Mouse (Mus musculus) ovary, postnatal 14 days (tissue): Measurements from ENCODE around the gene Mob2.

ENCODE experiments used
- DNase-seq: peaks from one replicate; pipeline ENCODE4 v3.0.0; 2022; ENCODE audit warnings: low spot score

The Mob2 gene

DNA sequence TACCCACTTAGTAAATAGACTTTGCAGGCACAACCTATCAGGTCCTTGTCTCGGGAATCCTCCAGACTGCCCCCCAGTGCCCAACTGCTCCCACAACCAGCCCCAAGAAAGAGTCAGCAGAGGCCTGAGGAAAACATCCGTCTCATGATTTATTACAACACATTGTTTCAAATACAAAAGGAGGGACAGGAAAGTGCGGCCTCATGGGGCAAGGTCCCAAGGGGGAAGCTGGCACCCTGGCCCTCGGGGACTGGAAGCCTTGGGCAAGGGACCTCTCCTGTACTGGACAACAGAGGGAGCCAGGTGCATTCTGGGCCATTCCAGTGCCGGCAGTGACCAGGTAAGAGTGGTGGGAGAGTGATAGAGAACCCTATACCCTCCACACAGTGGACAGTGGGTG, 18.5 kb upstream of the Mob2 start:
- DNase-seq: no peak

DNA sequence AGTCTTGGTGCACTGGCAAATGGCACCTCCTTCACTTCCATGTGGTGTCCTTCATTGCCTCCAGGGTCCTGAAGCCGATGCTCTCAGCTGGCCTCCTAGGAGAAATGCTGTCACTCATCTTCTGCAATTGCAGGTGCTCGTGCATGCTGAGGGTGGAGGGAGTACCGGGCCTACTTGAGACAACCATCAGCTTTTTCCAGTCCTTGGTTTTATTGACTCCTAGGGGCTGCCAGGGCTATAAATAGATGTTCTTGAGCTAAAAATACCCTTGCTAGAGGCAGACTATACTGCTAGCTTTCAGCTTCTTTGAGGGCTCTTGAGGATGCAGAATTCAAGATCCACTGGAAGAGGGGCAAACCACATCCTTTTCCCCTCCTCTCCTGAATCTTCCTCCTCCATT, 16.3 kb upstream of the Mob2 start:
- DNase-seq: no peak

DNA sequence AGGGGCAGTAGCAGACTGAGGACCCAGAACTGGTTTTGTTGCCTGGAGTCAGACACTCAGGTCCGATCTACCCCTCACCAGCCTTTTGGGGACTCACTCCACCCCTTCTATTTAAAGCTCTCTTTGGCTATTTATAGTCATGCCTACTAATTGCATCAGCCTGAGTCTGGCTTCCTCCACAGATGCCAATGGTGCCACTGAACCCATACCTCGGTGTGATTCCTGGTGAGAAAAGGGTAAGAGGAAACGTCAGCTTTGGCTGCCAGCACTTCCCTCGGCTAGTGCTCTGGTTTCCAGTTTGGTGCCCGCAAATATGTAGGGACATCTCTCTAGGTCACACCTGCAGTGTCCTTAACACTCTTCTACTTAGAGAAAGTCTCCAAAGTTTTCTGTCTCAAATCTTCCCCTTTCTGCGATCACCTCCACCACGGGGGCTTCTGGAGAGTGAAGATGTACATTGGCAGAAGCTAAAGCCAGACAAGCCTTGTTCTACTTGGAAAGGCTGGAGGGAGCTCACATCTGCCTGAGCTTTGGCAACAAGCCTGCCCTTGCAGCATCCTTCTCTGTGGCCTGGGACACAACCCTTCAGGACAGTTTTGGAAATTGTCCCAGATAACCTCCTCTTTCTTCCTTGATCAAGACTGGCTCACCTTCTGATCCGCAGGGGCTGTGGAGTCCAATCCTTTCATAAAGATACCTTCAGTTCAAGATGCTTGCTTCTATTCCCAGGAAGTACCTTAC, 13.5 kb upstream of the Mob2 start:
- DNase-seq: no peak

DNA sequence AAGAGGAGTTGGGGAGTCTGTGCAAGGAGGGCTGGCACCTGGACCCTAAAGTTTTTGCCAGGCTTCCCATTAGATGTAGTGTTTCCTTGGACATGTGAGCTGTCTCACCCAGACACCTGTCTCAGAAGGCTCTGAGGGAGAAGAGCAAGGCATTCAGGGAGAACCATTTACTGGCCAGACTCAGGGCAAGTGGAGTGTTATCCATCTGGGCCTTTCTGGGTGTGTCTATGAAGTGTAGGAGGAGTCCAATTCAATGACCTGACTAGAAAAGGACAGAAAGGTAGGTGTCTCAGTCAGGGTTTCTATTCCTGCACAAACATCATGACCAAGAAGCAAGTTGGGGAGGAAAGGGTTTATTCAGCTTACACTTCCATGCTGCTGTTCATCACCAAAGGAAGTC, 10.9 kb upstream of the Mob2 start:
- no peak for DNase-seq

DNA sequence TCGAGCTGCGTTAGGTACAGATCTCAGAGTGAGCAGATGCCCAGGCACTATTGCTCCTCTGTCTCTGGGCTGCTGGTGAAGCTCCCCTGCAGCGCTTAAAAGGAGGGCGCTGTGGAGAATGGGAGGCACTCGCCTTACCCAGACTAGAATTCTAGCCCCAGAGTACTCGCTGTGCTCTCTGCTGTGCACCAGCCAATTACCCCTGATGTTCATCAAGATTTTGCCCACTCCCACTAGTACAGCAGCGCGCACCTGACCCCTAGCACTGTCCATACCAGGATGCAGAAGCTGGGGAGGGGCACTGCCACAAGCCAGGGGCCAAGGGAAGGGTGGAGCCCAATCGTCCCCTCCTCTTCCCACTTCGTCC, 10.3 kb upstream of the Mob2 start:
- DNase-seq: no peak

DNA sequence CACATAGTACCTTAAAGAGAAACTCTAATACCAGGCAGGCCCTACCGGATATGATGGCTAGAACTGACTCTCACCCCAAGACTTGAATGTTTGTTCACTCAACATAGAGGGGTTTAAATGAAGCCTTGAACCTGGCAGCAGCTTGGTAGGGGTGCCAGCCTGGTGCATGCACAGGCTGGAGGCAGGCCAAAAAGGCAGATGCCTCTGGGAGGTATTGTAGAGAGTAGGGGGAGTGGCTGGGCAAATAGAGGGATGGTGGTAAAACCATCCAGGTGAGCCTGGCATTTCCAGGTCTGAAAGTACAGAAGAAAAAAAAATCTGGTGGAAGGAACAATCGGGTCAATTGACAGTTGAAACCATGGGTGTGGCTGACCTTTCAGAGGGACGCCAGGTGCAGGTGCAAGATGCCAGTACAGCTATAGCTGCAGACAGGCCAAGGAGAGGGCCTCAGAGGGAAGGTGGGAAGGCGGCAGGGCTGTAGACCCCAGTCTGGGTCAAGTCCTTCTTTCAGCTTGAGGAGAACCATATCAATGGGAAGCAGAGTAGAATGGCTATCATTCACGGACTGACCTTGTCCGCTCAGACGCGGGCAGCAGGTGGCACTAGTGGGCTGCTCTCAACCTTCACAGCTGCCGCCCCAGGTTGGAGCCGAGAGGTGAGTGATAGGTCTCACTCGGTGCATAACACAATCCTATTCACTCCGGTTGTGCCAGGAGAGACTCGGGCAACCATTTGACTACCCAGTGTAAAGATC, 9.8 kb upstream of the Mob2 start:
- peak; percentile 55 for DNase-seq

DNA sequence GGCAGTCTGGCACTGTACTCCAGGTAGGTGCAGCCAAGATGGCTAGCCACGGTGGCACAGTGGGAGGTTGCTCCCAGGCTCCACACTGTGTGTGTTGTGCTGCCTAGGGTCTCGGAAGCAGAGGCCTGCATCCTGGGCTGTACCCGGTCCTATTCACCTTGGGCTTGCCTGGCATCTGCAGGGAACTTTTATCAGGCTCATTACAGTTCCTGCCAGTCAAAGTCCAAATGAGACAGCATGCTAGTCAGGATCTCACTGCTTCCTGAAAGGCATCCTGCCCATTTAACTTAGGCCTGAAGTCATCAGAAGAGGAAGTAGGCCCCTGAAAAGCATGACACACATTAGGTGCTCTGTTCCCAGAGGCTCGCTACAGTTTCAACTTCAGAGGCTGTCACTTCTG, 7.6 kb upstream of the Mob2 start:
- DNase-seq: no peak

DNA sequence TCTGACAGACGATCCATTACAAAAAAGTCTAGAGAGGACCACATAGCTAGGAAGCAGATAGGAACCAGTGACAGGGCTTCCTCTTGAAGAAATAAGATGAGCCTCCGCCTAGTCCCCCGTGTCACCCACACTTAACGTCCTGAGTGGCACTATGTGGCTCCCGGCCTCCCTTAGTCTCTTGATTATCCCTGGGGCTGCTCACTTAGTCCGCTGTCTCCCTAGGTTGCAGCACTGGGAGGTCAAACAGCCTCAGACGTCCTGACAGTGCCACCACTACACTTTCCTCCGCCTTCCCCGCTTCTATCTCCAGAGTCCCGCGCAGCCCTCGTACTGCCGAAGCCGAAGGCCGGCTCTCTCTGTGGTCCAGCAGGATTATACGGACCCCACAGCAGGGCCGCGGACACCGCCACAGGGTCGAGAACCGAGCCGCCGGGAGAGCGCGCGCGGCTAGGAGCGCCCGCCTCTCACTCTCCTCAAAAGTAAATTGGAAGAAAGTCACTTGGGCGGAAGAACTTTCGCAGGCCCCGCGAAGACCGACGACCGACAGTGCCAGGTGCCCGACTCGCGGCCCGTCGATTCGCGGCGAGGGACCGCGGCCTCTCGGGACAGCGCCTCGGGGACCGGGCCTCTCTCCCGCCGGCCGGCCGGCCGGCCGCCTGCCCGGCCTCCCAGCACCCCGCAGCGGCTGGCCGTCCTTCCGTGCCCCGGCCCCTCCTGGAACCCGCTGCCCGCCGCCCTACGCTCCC, 507 bp downstream of the Mob2 start:
- no peak for DNase-seq

DNA sequence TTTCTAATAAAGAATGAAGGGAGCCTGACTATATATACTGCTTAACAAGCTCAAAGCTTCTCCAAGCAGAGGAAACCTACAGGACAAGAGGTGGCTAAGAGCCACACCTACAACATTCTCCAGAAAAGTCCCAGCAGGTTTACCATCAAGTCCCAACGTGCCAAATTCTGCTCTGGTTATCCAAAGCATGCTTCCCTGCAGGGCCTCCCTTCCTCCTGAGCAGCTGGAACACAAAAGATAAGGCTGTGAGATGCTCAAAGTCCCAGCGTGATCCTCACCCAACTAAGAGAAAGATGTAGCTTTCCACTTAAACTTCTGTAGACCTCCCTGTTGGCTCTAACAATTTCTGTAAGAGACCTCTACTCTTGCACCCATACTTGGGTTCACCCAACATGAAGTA, 1.8 kb downstream of the Mob2 start:
- no peak for DNase-seq

DNA sequence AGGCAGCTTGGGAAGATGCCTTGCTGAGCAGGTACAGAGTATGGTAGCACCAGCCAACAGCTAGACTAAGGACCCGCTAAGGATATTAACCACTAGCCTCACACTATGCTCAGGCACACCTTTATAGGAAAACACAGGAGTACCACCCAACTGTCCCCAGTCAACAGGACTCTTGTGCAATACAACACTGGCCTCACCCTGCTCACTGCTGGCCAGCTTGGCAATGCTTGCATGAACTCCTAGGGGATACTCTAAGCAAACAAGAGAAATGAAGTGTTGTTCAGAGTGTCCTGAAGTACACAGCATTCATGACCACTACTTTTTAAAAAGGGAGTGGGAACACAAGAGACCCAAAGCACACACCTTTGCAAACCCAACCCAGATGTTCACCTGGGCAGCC, 3.7 kb downstream of the Mob2 start:
- DNase-seq: no peak

DNA sequence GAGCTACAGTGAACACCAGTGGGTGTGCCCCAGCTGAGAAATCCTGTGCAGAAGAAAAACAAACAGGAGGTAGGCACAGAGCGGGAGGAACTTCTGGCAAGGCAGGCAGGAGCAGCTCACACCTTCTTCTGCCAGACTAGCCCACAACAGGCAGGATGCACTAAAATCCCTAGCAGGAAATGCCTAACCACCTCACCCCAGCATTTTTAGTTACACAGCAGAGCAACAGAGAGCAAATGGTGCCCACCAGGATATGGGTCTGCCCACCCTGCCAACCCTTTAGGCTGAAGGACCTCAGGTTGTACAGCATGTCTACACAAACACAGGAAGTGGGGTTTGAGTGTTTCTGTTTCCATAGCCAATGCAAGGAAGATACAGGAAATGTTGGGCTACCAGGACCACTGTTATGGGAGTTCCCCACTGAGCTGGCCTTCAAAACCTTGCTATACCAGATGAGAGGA, 4.2 kb downstream of the Mob2 start:
- no peak for DNase-seq

DNA sequence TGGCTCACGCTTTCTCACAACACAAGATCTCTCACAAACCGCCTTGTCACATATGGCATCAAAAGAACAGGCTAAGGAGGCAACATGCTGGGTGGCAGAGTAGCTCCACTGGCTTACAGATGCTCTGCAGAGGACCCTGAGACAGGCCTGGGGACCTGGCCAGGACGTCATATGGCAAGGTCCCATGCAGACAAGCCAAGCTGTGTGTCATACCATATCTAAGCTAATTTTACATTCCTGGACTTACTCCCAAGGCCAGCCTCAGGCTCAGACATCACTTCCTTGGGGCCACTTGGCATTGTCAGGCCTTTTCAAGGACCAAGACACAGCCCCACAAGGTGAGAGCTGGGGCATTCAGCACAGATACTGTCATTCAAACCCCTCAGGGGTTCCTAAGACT, 5.4 kb downstream of the Mob2 start:
- DNase-seq: no peak

DNA sequence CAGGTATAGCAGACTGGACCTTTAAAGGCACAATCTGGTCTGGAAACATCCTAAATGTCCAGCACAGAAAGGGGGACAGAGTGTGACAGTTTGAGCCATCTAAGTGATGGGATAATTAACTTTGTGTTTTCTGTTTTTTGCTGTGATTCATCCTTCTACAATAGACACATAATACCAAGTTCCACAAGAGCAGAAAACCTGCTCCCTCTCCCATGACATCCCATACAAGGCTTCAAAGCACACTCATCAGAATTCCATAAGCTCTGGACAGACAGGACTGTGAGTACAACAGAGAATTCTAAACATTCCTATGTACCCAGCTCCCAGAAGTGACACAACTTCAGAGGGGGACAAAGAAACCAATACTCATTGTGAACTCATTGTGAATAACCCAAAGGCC, 10.3 kb downstream of the Mob2 start:
- no peak for DNase-seq

DNA sequence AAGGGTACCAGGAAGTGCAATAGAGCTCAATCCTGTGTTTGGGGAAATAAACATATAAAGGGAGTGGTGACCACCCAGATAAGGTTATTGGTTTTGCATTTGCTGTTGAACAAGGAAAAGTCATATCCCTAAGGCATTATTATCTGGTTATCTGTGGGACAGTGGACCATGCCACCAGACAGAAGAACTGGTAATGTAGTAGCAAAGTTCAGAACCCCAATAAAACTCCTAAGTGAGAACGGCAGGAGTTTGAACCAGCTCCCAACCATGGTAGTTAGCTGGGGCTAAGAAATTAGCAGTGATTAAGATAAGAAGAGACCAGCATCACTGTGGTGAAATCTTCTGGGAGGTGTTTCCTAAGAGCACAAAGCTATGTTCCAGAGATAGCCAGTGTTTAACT, 14.9 kb downstream of the Mob2 start:
- DNase-seq: no peak

DNA sequence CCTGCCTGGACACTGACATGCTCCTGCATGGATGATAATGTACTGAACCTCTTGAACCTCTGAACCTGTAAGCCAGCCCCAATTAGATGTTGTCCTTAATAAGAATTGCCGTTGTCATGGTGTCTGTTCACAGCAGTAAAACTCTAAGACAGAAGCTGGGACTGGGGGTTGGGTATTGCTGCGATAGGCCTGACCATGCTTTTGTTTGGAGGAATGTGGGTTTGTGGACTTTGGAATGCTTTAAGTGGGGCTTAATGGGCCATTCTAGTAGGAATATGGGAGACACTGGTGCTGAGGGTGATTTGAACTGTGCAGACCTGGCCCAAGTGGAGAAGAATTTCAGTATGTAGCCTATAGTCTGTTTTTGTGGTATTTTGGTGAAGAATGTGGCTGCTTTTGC, 15.5 kb downstream of the Mob2 start:
- DNase-seq: no peak

DNA sequence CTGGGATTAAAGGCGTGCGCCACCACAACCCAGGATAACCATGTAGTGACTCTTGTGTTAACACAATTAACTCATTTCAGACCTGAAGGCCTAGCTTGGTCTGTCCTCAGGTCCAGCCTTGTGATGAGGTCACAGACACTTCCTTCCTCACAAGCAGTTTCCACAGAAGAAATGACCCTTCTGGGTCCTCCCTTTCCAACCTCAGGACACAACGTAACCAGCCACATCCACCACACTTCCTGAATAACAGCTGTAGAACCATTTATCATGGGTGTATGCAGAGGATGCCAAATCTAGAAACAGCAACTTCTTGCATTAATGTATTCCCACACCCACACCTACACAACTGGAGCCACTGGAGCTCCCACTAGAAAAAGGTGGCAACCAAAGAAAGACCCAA, 20.1 kb downstream of the Mob2 start:
- DNase-seq: no peak

DNA sequence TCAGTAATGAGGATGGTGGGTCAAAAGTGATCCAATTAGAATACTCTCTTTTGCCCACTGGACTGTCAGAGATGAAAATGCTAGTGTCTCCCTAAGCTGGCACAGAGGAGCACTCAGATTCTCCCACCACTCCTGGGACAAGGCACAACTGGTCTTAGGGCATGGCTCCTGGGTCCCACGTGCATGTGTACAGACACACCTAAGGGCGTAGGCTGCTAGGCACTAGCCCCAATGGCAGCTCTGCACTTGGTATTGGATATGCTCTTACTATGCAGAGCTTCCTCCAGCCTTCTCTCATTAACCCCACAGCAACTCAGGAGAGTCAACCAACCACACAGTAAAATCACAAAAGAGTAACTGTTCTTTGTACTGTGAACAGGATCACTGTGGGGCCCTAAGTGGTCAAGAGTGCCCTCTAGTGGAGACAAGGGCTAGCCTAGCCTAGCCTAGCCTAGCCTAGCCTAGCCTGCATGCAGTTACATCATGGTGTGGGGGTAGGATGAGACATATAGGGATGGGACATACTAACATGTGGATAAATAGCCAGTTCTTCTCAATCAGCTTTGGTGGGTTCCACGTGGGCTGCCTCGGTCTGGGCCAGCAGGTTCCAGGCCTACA, 23.2 kb downstream of the Mob2 start:
- DNase-seq: no peak

DNA sequence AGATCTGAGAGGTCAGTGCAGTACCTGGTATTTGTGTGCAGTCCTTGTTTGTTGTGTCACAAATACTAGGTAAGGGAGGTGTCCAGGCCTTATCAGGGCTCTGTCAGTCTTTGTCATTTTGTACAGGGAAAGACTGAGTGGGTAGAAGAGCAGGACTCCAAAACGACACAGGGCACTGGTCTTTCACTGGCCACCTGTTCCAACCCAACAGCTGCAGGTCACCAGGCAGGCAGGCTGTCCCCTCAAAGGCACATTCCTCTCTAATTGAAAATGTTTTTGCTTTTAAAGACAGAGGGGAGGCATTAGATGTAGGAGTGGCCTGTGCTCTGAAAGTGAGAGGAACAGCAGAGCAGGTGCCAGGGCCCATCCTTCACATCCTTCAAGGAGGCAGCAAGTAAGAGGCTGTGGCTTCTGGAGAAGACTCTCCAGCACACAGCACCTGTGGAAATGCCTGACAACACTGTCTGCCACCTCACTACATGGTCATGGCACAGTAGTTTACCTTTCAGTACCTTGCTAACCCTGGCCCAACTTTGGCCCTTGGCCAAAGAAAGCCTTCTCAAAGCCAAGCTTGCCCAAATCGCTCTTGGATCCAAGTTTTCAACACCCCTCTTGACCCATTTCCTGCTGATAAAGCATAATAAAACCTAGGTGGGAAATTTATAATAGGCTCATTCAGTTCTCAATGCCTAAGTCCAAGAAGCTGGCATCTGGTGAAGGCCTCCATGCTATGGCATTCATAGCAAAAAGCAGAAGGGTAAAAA, 25.6 kb downstream of the Mob2 start:
- no peak for DNase-seq

DNA sequence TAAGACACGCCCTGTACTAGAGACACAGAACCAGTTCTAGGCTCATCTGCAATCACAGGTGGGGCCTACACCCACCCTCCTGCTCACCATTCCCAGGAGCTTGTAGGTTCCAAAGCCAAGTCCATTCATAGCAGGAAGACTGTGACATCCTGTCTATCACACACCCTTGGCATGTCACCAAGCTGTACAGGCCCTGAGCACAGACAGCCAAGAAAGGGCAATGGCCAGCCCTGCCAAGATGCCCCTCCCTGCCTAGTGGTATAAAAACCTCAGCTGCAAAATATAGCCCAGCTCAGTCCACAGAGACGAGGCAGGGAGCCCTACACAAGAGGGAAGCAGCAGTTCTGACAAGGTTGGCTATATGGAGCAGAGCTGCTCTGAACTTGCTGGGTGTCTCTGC, 26.7 kb downstream of the Mob2 start:
- DNase-seq: no peak

DNA sequence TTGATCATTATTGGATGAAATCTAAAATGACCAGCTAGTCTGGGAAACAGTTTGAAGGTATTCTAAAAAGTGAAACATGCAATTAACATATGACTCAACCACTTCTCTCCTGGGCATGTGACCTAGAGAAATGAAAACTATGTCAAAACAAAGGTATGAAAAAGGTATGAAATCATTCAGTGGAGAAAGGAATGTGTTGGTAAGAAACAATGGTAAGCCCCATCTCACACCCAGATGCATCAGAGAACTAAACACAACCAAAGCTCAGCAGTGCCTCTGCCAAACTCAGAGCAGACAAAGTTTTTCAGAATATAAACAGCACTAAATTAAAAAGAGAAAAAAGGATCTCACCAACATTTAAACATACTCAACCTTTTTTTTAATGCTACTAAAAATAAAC, 30.8 kb downstream of the Mob2 start:
- DNase-seq: no peak

DNA sequence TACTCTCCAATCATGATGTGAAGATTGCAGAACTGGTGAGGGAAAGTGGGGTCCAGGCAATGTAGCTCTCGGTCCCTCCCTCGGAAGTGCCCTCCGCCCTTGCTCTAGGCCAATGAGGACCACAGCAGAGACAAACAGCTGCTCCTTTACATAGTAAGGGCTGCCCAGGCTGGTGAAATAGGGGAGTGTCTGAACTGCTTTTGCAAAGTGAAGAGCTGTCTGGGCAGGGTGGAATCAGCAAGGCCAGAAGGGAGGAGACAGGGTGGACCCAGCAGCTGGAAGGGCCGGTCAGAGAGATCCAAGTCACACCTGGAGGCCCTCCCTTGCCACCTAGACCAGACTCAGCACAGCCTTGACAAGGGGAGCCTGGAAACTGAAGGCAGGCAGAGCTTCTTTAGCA, 34.9 kb downstream of the Mob2 start:
- no peak for DNase-seq

DNA sequence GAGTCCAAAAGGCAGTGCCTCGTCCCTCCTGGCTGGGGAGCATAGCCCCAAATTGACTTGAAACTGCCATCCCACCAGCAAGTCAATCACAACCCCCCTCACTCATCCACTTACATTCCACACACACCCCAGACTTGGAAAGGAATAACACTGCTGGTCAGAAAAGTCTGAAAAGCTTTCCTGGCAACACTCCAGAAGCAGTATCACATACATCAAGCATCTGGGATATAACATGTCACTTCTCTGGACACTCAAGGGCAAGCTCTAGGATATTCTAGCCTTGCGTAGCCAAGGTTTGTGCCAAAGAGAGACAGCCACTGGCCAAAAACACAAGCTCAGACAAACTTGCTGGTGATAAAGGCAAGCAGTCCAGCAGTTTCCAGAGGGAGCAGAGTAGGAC, 35.7 kb downstream of the Mob2 start:
- DNase-seq: no peak
